Mouse (Mus musculus) midbrain, postnatal 0 days (tissue): ENCODE results near the gene Ifitm1. TPM values are rescaled to one million over a fixed set of nuclear protein-coding genes. Genes with fewer than 3 reads are reported as not detected.

ENCODE experiments used
- ATAC-seq: fragments of 200-750 bp; cut with Nextera tagmentation; 2 replicates; pipeline ENCODE4 v1.8.0; 2017; ENCODE audit warnings: moderate number of reproducible peaks, mild to moderate bottlenecking, moderate TSS enrichment, moderate library complexity; ENCODE audit not compliant: low FRiP score
- DNase-seq: peaks from one replicate; pipeline ENCODE4 v3.0.0-alpha.2; 2015; ENCODE audit warnings: low spot score
- H3K27ac ChIP-seq: fragments of 300-500 bp; sonication (generic); 2 replicates; pipeline ENCODE4 v1.5.1; 2014; ENCODE audit warnings: low read depth, mild to moderate bottlenecking, low read length, mixed read lengths
- H3K27me3 ChIP-seq: fragments of 300-500 bp; sonication (generic); 2 replicates; pipeline ENCODE4 v1.6.1; 2014; ENCODE audit warnings: low read length, control low read depth, mixed read lengths; ENCODE audit not compliant: insufficient read depth
- H3K36me3 ChIP-seq: fragments of 300-500 bp; sonication (generic); 2 replicates; pipeline ENCODE4 v1.6.1; 2014; ENCODE audit warnings: low read length, control low read depth, mixed read lengths; ENCODE audit not compliant: insufficient read depth
- H3K4me1 ChIP-seq: fragments of 300-500 bp; sonication (generic); 2 replicates; pipeline ENCODE4 v1.6.1; 2014; ENCODE audit warnings: mild to moderate bottlenecking, control low read depth, antibody characterized with exemption, low read length, mixed read lengths; ENCODE audit not compliant: insufficient read depth
- H3K4me2 ChIP-seq: fragments of 300-500 bp; sonication (generic); 2 replicates; pipeline ENCODE4 v1.6.1; 2014; ENCODE audit warnings: low read depth, mild to moderate bottlenecking, low read length, mixed read lengths; ENCODE audit not compliant: poor library complexity, severe bottlenecking
- H3K4me3 ChIP-seq: fragments of 300-500 bp; sonication (generic); 2 replicates; pipeline ENCODE4 v1.5.1; 2014; ENCODE audit warnings: low read depth, mild to moderate bottlenecking, low read length, moderate library complexity
- H3K9ac ChIP-seq: fragments of 300-500 bp; sonication (generic); replicated peaks from 2 replicates; pipeline ENCODE4 v1.6.1; 2014; ENCODE audit warnings: mild to moderate bottlenecking, low read length, moderate library complexity, mixed read lengths; ENCODE audit not compliant: poor library complexity, severe bottlenecking
- H3K9me3 ChIP-seq: fragments of 300-500 bp; sonication (generic); 2 replicates; pipeline ENCODE4 v1.6.1; 2016; ENCODE audit warnings: low read length, control low read depth
- CTCF ChIP-seq: IDR thresholded peaks from 2 replicates; pipeline ENCODE4 v1.5.1; 2016; ENCODE audit warnings: antibody characterized with exemption, mild to moderate bottlenecking
- WGBS: fragments of 180-500 bp; shearing (Covaris S2); extraction: QIAGEN DNeasy Blood & Tissue Kit; methylation state at CpG from one replicate; pipeline ENCODE4 v1.1.7; 2014; 5-methylcytosine and 5-hydroxymethylcytosine counted together
- polyA plus RNA-seq: library from polyadenylated mRNA; unstranded; fragments of >200 nt; fragmentation: Nextera tagmentation; extraction: Ambion mirVana; gene quantifications from 2 replicates; pipeline ENCODE4 v1.2.1, GENCODE M21; 2015
- total RNA-seq: library from RNA; depleted of rRNA; stranded (reverse); fragments of >200 nt; gene quantifications from 2 replicates; pipeline ENCODE4 v1.2.3, GENCODE M21; 2014

Gene Ifitm1
- total and polyA plus RNA-seq, 2 experiments from 2014 or later: 14.6 to 16.3 TPM

GRCm38 (mm10) chr7:140989022-140989421, 22.0 kb downstream of the Ifitm1 start:
- Histone ChIP-seq H3K4me3 (no peak overlapping the region), H3K9me3 (no peaks in the 10 kb centered on the region), H3K27ac (no peak overlapping the region), H3K36me3 (no peaks in the 10 kb centered on the region), H3K4me1 (no peaks in the 10 kb centered on the region), H3K27me3 (no peaks in the 10 kb centered on the region), H3K9ac (no peak overlapping the region), H3K4me2 (no peak overlapping the region)
- DNase-seq (no peak), ATAC-seq (no peak)
- TF ChIP-seq CTCF: no peak
- WGBS: 87% methylated on average over 4 of the region's 4 CpGs

GRCm38 (mm10) chr7:140990185-140990584, 23.2 kb downstream of the Ifitm1 start:
- WGBS: 75% methylated on average over 6 of the region's 6 CpGs
- Histone ChIP-seq H3K4me2 (no peak overlapping the region), H3K27ac (no peak overlapping the region), H3K27me3 (no peaks in the 10 kb centered on the region), H3K4me3 (no peak overlapping the region), H3K9ac (no peak overlapping the region), H3K4me1 (no peaks in the 10 kb centered on the region), H3K9me3 (no peaks in the 10 kb centered on the region), H3K36me3 (no peaks in the 10 kb centered on the region)
- no peak for TF ChIP-seq CTCF
- DNase-seq (no peak), ATAC-seq (no peak)

- no peaks in the 10 kb centered on the region for H3K36me3 ChIP-seq
- H3K9me3 ChIP-seq: no peaks in the 10 kb centered on the region
- H3K27ac ChIP-seq: no peak overlapping the region
- DNase-seq: no peak
- no peak overlapping the region for H3K4me2 ChIP-seq
- H3K4me3 ChIP-seq: no peak overlapping the region
- H3K27me3 ChIP-seq: no peaks in the 10 kb centered on the region
- H3K4me1 ChIP-seq: no peaks in the 10 kb centered on the region
- no peak for ATAC-seq
- 74% methylated on average over 5 of the region's 5 CpGs for WGBS
- no peak for TF ChIP-seq CTCF
- no peak overlapping the region for H3K9ac ChIP-seq
These were observed 23.6 kb downstream of the Ifitm1 start for GRCm38 (mm10) chr7:140990622-140991021.

- no peak overlapping the region for H3K4me2 ChIP-seq
- no peaks in the 10 kb centered on the region for H3K9me3 ChIP-seq
- no peak overlapping the region for H3K27ac ChIP-seq
- H3K9ac ChIP-seq: no peak overlapping the region
- no peak for TF ChIP-seq CTCF
- no peaks in the 10 kb centered on the region for H3K4me1 ChIP-seq
- no peak for DNase-seq
- H3K27me3 ChIP-seq: no peaks in the 10 kb centered on the region
- 90% methylated on average over 14 of the region's 14 CpGs for WGBS
- no peak overlapping the region for H3K4me3 ChIP-seq
- no peak for ATAC-seq
- H3K36me3 ChIP-seq: no peaks in the 10 kb centered on the region
These were observed 24.2 kb downstream of the Ifitm1 start for GRCm38 (mm10) chr7:140991117-140991689.

GRCm38 (mm10) chr7:140997817-140998216, 30.8 kb downstream of the Ifitm1 start:
- Histone ChIP-seq H3K27ac (no peak overlapping the region), H3K4me3 (no peak overlapping the region), H3K4me2 (no peak overlapping the region), H3K9me3 (no peaks in the 10 kb centered on the region), H3K36me3 (no peaks in the 10 kb centered on the region), H3K9ac (no peak overlapping the region), H3K4me1 (no peaks in the 10 kb centered on the region), H3K27me3 (no peaks in the 10 kb centered on the region)
- no peak for ATAC-seq
- TF ChIP-seq CTCF: no peak
- 52% methylated on average over 1 of the region's 1 CpGs for WGBS
- no peak for DNase-seq

- Histone ChIP-seq H3K9me3 (no peaks in the 10 kb centered on the region), H3K9ac (no peak overlapping the region), H3K4me1 (no peaks in the 10 kb centered on the region), H3K4me3 (no peak overlapping the region), H3K4me2 (no peak overlapping the region), H3K36me3 (no peaks in the 10 kb centered on the region), H3K27me3 (no peaks in the 10 kb centered on the region), H3K27ac (no peak overlapping the region)
- WGBS: 93% methylated on average over 11 of the region's 11 CpGs
- no peak for TF ChIP-seq CTCF
- ATAC-seq: no peak
- no peak for DNase-seq
These were observed 32.1 kb downstream of the Ifitm1 start for GRCm38 (mm10) chr7:140998853-140999700.
